Comparison of ENCODE assay signal across 9 mouse cellular contexts in genomic region chr2:168912051-168912891, GRCm38 (mm10). TPM values are rescaled to one million over a fixed set of nuclear protein-coding genes. Genes with fewer than 3 reads are reported as not detected.
DNase-seq lines count a peak whose midpoint lies in the region; ATAC-seq and TF ChIP-seq lines count a peak whose summit lies in the region.
"Had no signal": no experiment of that assay in that cellular context is flagged by ENCODE, and none has a peak within 500 bp of the region (broad histone marks: within the 10 kb centered on the region; RNA-seq: fewer than 3 reads in every experiment).

No protein-coding gene starts in this region.

- DNase-seq in lung, embryonic 14.5 days, result peak; percentile 37
- DNase-seq in lung, postnatal 14 days, result no peak
- DNase-seq in embryo, embryonic 10 days (ENCODE audit: low spot score), result peak; percentile 30
- DNase-seq in retina, embryonic 14.5 days (ENCODE audit: low spot score), result peak; percentile 35
- DNase-seq in yolk sac, embryonic 10.5 days (ENCODE audit: low spot score), result no peak
- DNase-seq in ovary, adult 18-20 months (ENCODE audit: low spot score), result no peak

- no peak overlapping the region for H3K27ac ChIP-seq in lung, embryonic 14.5 days (ENCODE audit: low read depth)
- H3K27ac ChIP-seq in limb, embryonic 13.5 days, result peak overlapping the region; percentile 59; the same call in 1 of the 2 replicates

- peak overlapping the region; percentile 47 for H3K4me3 ChIP-seq in lung, embryonic 14.5 days (ENCODE audit: low read depth, low read length)
- H3K4me3 ChIP-seq in limb, embryonic 13.5 days, result peak overlapping the region; percentile 55
- H3K4me3 ChIP-seq: myocyte had no signal

- ATAC-seq in lung, embryonic 14.5 days (ENCODE audit: insufficient read depth), result peak; percentile 39; the same call in 1 of the 2 replicates
- ATAC-seq in hematopoietic stem cell, adult 5-6 weeks (replicated peaks in 1 of 2; ENCODE audit: insufficient read depth in 1 of 2, low FRiP score in 2 of 2, low TSS enrichment in 1 of 2, low read depth in 1 of 2, poor library complexity in 2 of 2, severe bottlenecking in 2 of 2), result peak; percentile 9; a peak in 1 of 4 replicates
- peak; percentile 82 for ATAC-seq in limb, embryonic 13.5 days (ENCODE audit: low FRiP score, low read depth)

- under 1% methylated on average over 70 of the region's 70 CpGs for WGBS in lung, embryonic 14.5 days
- under 1% methylated on average over 70 of the region's 70 CpGs for WGBS in limb, embryonic 13.5 days

- peak overlapping the region; percentile 20; the same call in 1 of the 2 replicates for H3K9ac ChIP-seq in lung, embryonic 14.5 days
- H3K9ac ChIP-seq in limb, embryonic 13.5 days, result peak overlapping the region; percentile 66

- no peaks in the 10 kb centered on the region for H3K36me3 ChIP-seq in lung, embryonic 14.5 days (ENCODE audit: insufficient read depth)
- H3K36me3 ChIP-seq in limb, embryonic 13.5 days, result peaks cover 5% of the 10 kb centered on the region

- TF ChIP-seq CTCF in lung, embryonic 14.5 days (IDR thresholded peaks at IDR 0.05; ENCODE audit: low read depth), result no peak

- 0 out of 2 replicates have a peak, but pooled peaks cover 6% of the 10 kb centered on the region for H3K4me1 ChIP-seq in lung, embryonic 14.5 days (ENCODE audit: insufficient read depth)
- H3K4me1 ChIP-seq in limb, embryonic 13.5 days, result peaks cover 32% of the 10 kb centered on the region

- peak overlapping the region; percentile 97 for H3K4me2 ChIP-seq in lung, embryonic 14.5 days
- H3K4me2 ChIP-seq in limb, embryonic 13.5 days (replicated peaks), result peak overlapping the region; percentile 91

- no peaks in the 10 kb centered on the region for H3K9me3 ChIP-seq in lung, embryonic 14.5 days (ENCODE audit: low read depth, low read length)
- H3K9me3 ChIP-seq in limb, embryonic 13.5 days, result no peaks in the 10 kb centered on the region

- H3K27me3 ChIP-seq in lung, embryonic 14.5 days (ENCODE audit: insufficient read depth, low read length), result peaks cover 37% of the 10 kb centered on the region
- peaks cover 50% of the 10 kb centered on the region for H3K27me3 ChIP-seq in limb, embryonic 13.5 days

RNA-seq across cellular contexts. Expression of gene Zfp64, which starts 43.1 kb away (rescaled TPM):
- 31.9 and 32.4 TPM in 2 replicates for polyA plus RNA-seq in lung, embryonic 14.5 days (2014; fragmentation: Nextera tagmentation; extraction: Ambion mirVana)
- 24.0 and 35.9 TPM in 2 replicates for total RNA-seq in hematopoietic stem cell, adult 5-6 weeks (2017)
- polyA plus RNA-seq in limb, embryonic 13.5 days (2015; fragmentation: Nextera tagmentation; extraction: Ambion mirVana), result 52.3 and 53.4 TPM in 2 replicates

Comparison
In these comparisons a context has a peak if more than half of its experiments do, and no peak if none do; other contexts are left out.
1. DNase-seq: peak in lung, embryonic 14.5 days (single experiment), embryo, embryonic 10 days (single experiment) and retina, embryonic 14.5 days (single experiment); none in lung, postnatal 14 days (single experiment), yolk sac, embryonic 10.5 days (single experiment) and ovary, adult 18-20 months (single experiment).
2. ATAC-seq: peak in every context shown above with its lines; median percentile 82 in limb, embryonic 13.5 days; 39 in lung, embryonic 14.5 days; 9 in hematopoietic stem cell, adult 5-6 weeks.